Mouse (Mus musculus) Muller cell, postnatal 12 days (primary cell): ENCODE measurements at regions not wholly inside any gene's neighbourhood (a gene's known extent, or its start where the extent isn't known, plus 50 kb on each side); places are given as distances from the start of the nearest gene placed in this dataset.

ENCODE experiments used
- DNase-seq: peaks from one replicate; pipeline ENCODE4 v3.0.0-alpha.2; 2015; ENCODE audit errors: inconsistent ontology term

GRCm38 (mm10) chr13:5713195-5713863, 148.0 kb upstream of the Klf6 start:
- peak; percentile 42 for DNase-seq

GRCm38 (mm10) chr13:5714191-5714591, 147.1 kb upstream of the Klf6 start:
- DNase-seq = no peak

GRCm38 (mm10) chr13:5714793-5715192, 146.5 kb upstream of the Klf6 start:
- no peak for DNase-seq

GRCm38 (mm10) chr13:5716749-5717148, 144.5 kb upstream of the Klf6 start:
- no peak for DNase-seq

GRCm38 (mm10) chr13:5723319-5723718, 138.0 kb upstream of the Klf6 start:
- no peak for DNase-seq

GRCm38 (mm10) chr13:5724364-5724763, 136.9 kb upstream of the Klf6 start:
- peak; percentile 95 for DNase-seq

- DNase-seq = no peak
These were observed 135.3 kb upstream of the Klf6 start for GRCm38 (mm10) chr13:5725984-5726383.

- no peak for DNase-seq
These were observed 134.8 kb upstream of the Klf6 start for GRCm38 (mm10) chr13:5726446-5726845.

GRCm38 (mm10) chr13:5728172-5728571, 133.1 kb upstream of the Klf6 start:
- DNase-seq = no peak

- DNase-seq = no peak
These were observed 132.5 kb upstream of the Klf6 start for GRCm38 (mm10) chr13:5728808-5729207.

- no peak for DNase-seq
These were observed 131.7 kb upstream of the Klf6 start for GRCm38 (mm10) chr13:5729426-5730068.

GRCm38 (mm10) chr13:5732206-5732605, 129.1 kb upstream of the Klf6 start:
- no peak for DNase-seq

- DNase-seq = no peak
These were observed 126.2 kb upstream of the Klf6 start for GRCm38 (mm10) chr13:5735027-5735624.

- DNase-seq = no peak
These were observed 124.8 kb upstream of the Klf6 start for GRCm38 (mm10) chr13:5736472-5736871.

- no peak for DNase-seq
These were observed 124.1 kb upstream of the Klf6 start for GRCm38 (mm10) chr13:5737214-5737613.

GRCm38 (mm10) chr13:5740805-5741204, 120.5 kb upstream of the Klf6 start:
- no peak for DNase-seq

- DNase-seq = peak; percentile 58
These were observed 116.3 kb upstream of the Klf6 start for GRCm38 (mm10) chr13:5744949-5745348.

GRCm38 (mm10) chr13:5757176-5757575, 104.1 kb upstream of the Klf6 start:
- DNase-seq = no peak

GRCm38 (mm10) chr13:5757963-5758362, 103.3 kb upstream of the Klf6 start:
- DNase-seq = no peak

- DNase-seq = no peak
These were observed 101.3 kb upstream of the Klf6 start for GRCm38 (mm10) chr13:5760030-5760429.

- no peak for DNase-seq
These were observed 94.9 kb upstream of the Klf6 start for GRCm38 (mm10) chr13:5766394-5766793.

GRCm38 (mm10) chr13:5767202-5767601, 94.1 kb upstream of the Klf6 start:
- DNase-seq = no peak

- DNase-seq = no peak
These were observed 92.6 kb upstream of the Klf6 start for GRCm38 (mm10) chr13:5768699-5769098.
